Mouse (Mus musculus) heart, embryonic 10.5 days (tissue): ENCODE data around the gene Rpl22. TPM values are rescaled to one million over a fixed set of nuclear protein-coding genes. Genes with fewer than 3 reads are reported as not detected.

Experiments
- DNase-seq: peaks from one replicate; pipeline ENCODE4 v3.0.0-alpha.2; 2017; ENCODE audit warnings: low spot score
- H3K27ac ChIP-seq: fragments of 300-500 bp; sonication (generic); 2 replicates; pipeline ENCODE4 v1.5.1; 2016; ENCODE audit warnings: mild to moderate bottlenecking
- H3K27me3 ChIP-seq: fragments of 300-500 bp; sonication (generic); 2 replicates; pipeline ENCODE4 v1.6.1; 2016; ENCODE audit warnings: mild to moderate bottlenecking; ENCODE audit not compliant: poor library complexity, insufficient read depth, severe bottlenecking
- H3K36me3 ChIP-seq: fragments of 300-500 bp; sonication (generic); 2 replicates; pipeline ENCODE4 v1.6.1; 2016; ENCODE audit warnings: mild to moderate bottlenecking, moderate library complexity
- H3K4me1 ChIP-seq: fragments of 300-500 bp; sonication (generic); 2 replicates; pipeline ENCODE4 v1.6.1; 2016; ENCODE audit warnings: mild to moderate bottlenecking
- H3K4me3 ChIP-seq: fragments of 300-500 bp; sonication (generic); 2 replicates; pipeline ENCODE4 v1.5.1; 2016; ENCODE audit warnings: mild to moderate bottlenecking, moderate library complexity
- H3K9me3 ChIP-seq: fragments of 300-500 bp; sonication (generic); 2 replicates; pipeline ENCODE4 v1.6.1; 2016; ENCODE audit warnings: mild to moderate bottlenecking, moderate library complexity
- WGBS: fragments of 180-500 bp; shearing (Covaris S2); methylation state at CpG from one replicate; pipeline ENCODE4 v1.1.7; 2016; 5-methylcytosine and 5-hydroxymethylcytosine counted together
- polyA plus RNA-seq: library from polyadenylated mRNA; unstranded; fragments of >200 nt; fragmentation: Nextera tagmentation; extraction: Ambion mirVana; gene quantifications from 2 replicates; pipeline ENCODE4 v1.2.1, GENCODE M21; 2016

The Rpl22 gene
- polyA plus RNA-seq, 1 experiment from 2014 or later = 301 TPM

GRCm38 (mm10) chr4:152288398-152288945, 37.1 kb upstream of the Rpl22 start:
- Histone ChIP-seq H3K27ac (no peak overlapping the region), H3K27me3 (peaks cover 93% of the 10 kb centered on the region), H3K9me3 (no peaks in the 10 kb centered on the region), H3K36me3 (no peaks in the 10 kb centered on the region), H3K4me3 (no peak overlapping the region), H3K4me1 (peaks cover 23% of the 10 kb centered on the region)
- DNase-seq = no peak
- 57% methylated on average over 18 of the region's 18 CpGs for WGBS

- no peak for DNase-seq
- Histone ChIP-seq H3K27me3 (peaks cover 93% of the 10 kb centered on the region), H3K4me1 (peaks cover 29% of the 10 kb centered on the region), H3K36me3 (no peaks in the 10 kb centered on the region), H3K27ac (no peak overlapping the region), H3K9me3 (no peaks in the 10 kb centered on the region), H3K4me3 (peak overlapping the region; percentile 22)
- WGBS = 1% methylated on average over 37 of the region's 39 CpGs
Observed at GRCm38 (mm10) chr4:152290385-152290784, 35.2 kb upstream of the Rpl22 start.

- Histone ChIP-seq H3K4me1 (peaks cover 34% of the 10 kb centered on the region), H3K27me3 (peaks cover 90% of the 10 kb centered on the region), H3K4me3 (no peak overlapping the region), H3K9me3 (no peaks in the 10 kb centered on the region), H3K36me3 (no peaks in the 10 kb centered on the region), H3K27ac (no peak overlapping the region)
- 25% methylated on average over 11 of the region's 11 CpGs for WGBS
- no peak for DNase-seq
Observed at GRCm38 (mm10) chr4:152290991-152291390, 34.6 kb upstream of the Rpl22 start.

GRCm38 (mm10) chr4:152291562-152291961, 34.0 kb upstream of the Rpl22 start, which contains the start of gene Hes3:
Hes3 (minus strand) TSS chr4:152291662.
- Histone ChIP-seq H3K27ac (no peak within 1 kb of the TSS), H3K4me3 (peak within 1 kb of the TSS; percentile 22), H3K9me3 (no peaks in the 10 kb centered on the region), H3K27me3 (peaks cover 85% of the 10 kb centered on the region), H3K4me1 (peaks cover 34% of the 10 kb centered on the region), H3K36me3 (no peaks in the 10 kb centered on the region)
- DNase-seq = no peak
- WGBS = 33% methylated on average over 6 of the region's 6 CpGs

GRCm38 (mm10) chr4:152292102-152292765, 33.3 kb upstream of the Rpl22 start:
- Histone ChIP-seq H3K27me3 (peaks cover 78% of the 10 kb centered on the region), H3K36me3 (no peaks in the 10 kb centered on the region), H3K27ac (no peak overlapping the region), H3K9me3 (no peaks in the 10 kb centered on the region), H3K4me1 (peaks cover 31% of the 10 kb centered on the region), H3K4me3 (no peak overlapping the region)
- no peak for DNase-seq
- WGBS = 47% methylated on average over 12 of the region's 12 CpGs

GRCm38 (mm10) chr4:152294188-152294929, 31.2 kb upstream of the Rpl22 start:
- Histone ChIP-seq H3K27me3 (peaks cover 63% of the 10 kb centered on the region), H3K36me3 (no peaks in the 10 kb centered on the region), H3K4me1 (peaks cover 49% of the 10 kb centered on the region), H3K27ac (no peak overlapping the region), H3K4me3 (no peak overlapping the region), H3K9me3 (no peaks in the 10 kb centered on the region)
- DNase-seq = no peak
- 46% methylated on average over 10 of the region's 10 CpGs for WGBS

GRCm38 (mm10) chr4:152295916-152296315, 29.6 kb upstream of the Rpl22 start:
- Histone ChIP-seq H3K27ac (peak overlapping the region; percentile 60; the same call in 1 of the 2 replicates), H3K36me3 (peaks cover 14% of the 10 kb centered on the region), H3K9me3 (no peaks in the 10 kb centered on the region), H3K27me3 (peaks cover 48% of the 10 kb centered on the region), H3K4me3 (peak overlapping the region; percentile 92), H3K4me1 (peaks cover 38% of the 10 kb centered on the region)
- 26% methylated on average over 4 of the region's 4 CpGs for WGBS
- DNase-seq = peak; percentile 85

- peaks cover 19% of the 10 kb centered on the region for H3K36me3 ChIP-seq
- H3K4me1 ChIP-seq = peaks cover 38% of the 10 kb centered on the region
- WGBS = 14% methylated on average over 8 of the region's 8 CpGs
- H3K9me3 ChIP-seq = no peaks in the 10 kb centered on the region
- peak overlapping the region; percentile 92 for H3K4me3 ChIP-seq
- H3K27ac ChIP-seq = peak overlapping the region; percentile 93
- DNase-seq = no peak
- H3K27me3 ChIP-seq = peaks cover 43% of the 10 kb centered on the region
Observed at GRCm38 (mm10) chr4:152296371-152296770, 29.2 kb upstream of the Rpl22 start.

GRCm38 (mm10) chr4:152296874-152297861, 28.4 kb upstream of the Rpl22 start, which contains the start of gene Icmt:
Icmt (plus strand) TSS chr4:152297227.
- no peaks in the 10 kb centered on the region for H3K9me3 ChIP-seq
- H3K4me3 ChIP-seq = peak within 1 kb of the TSS; percentile 92
- DNase-seq = peak; percentile 100
- peaks cover 35% of the 10 kb centered on the region for H3K27me3 ChIP-seq
- under 1% methylated on average over 119 of the region's 119 CpGs for WGBS
- peaks cover 26% of the 10 kb centered on the region for H3K36me3 ChIP-seq
- peak within 1 kb of the TSS; percentile 93 for H3K27ac ChIP-seq
- H3K4me1 ChIP-seq = peaks cover 38% of the 10 kb centered on the region

- Histone ChIP-seq H3K9me3 (no peaks in the 10 kb centered on the region), H3K4me1 (peaks cover 38% of the 10 kb centered on the region), H3K4me3 (0 out of 2 replicates have a peak overlapping the region, but pooled peaks have one; percentile 92), H3K27ac (no peak overlapping the region), H3K27me3 (peaks cover 19% of the 10 kb centered on the region; the same call in 1 of the 2 replicates), H3K36me3 (peaks cover 43% of the 10 kb centered on the region)
- no peak for DNase-seq
- 78% methylated on average over 14 of the region's 14 CpGs for WGBS
Observed at GRCm38 (mm10) chr4:152298836-152299235, 26.7 kb upstream of the Rpl22 start.

- Histone ChIP-seq H3K36me3 (peaks cover 55% of the 10 kb centered on the region), H3K9me3 (no peaks in the 10 kb centered on the region), H3K4me3 (no peak overlapping the region), H3K27ac (no peak overlapping the region), H3K27me3 (peaks cover 4% of the 10 kb centered on the region; the same call in 1 of the 2 replicates), H3K4me1 (peaks cover 30% of the 10 kb centered on the region)
- no peak for DNase-seq
- WGBS = 90% methylated on average over 8 of the region's 8 CpGs
Observed at GRCm38 (mm10) chr4:152300375-152300774, 25.2 kb upstream of the Rpl22 start.

GRCm38 (mm10) chr4:152302012-152302411, 23.5 kb upstream of the Rpl22 start:
- no peak overlapping the region for H3K4me3 ChIP-seq
- peaks cover 59% of the 10 kb centered on the region for H3K36me3 ChIP-seq
- WGBS = 79% methylated on average over 11 of the region's 11 CpGs

More at GRCm38 (mm10) chr4:152302012-152302411, 23.5 kb upstream of the Rpl22 start:
- H3K27me3 ChIP-seq = no peaks in the 10 kb centered on the region
- DNase-seq = no peak
- H3K27ac ChIP-seq = no peak overlapping the region
- peaks cover 18% of the 10 kb centered on the region for H3K4me1 ChIP-seq
- no peaks in the 10 kb centered on the region for H3K9me3 ChIP-seq
